ENCODE assay signal across 28 mouse cellular contexts in the genomic region with DNA sequence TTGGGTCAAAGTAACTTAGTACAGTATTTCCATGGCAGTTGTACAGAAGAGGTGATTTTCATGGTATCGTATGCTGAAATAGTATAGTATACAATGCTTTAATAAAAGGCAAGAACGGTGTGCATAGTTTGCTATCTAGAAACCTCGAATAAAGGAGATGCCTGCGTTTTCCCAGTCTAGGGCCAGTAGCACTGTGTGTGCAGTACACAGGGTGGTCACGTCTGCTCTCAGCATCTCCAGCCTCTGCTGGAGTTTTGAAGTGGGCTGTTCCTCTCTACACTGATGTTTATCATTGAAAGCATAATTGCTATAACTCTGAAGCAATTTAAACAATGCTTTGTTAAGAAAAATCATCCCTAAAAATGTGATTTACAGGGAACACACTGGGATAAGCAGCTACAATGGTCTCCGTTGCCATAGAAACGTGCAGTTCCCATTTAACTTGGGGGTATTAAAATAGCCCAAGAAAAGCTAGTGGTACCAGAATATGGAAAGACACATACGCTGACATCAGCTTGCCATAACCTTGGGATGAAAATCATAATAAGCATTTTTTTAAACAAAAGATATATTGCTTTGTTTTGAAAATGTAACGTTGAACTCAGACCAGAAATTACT.
A peak's percentile ranks its signal among the peaks of the same experiment; 100 is the strongest.
DNase-seq lines count a peak whose midpoint lies in the region; ATAC-seq and TF ChIP-seq lines count a peak whose summit lies in the region.
"Had no signal": no experiment of that assay in that cellular context is flagged by ENCODE, and none has a peak within 500 bp of the region (broad histone marks: within the 10 kb centered on the region; RNA-seq: fewer than 3 reads in every experiment).

No protein-coding gene starts in this region.

- 83% methylated on average over 9 of the region's 9 CpGs for WGBS in forebrain, embryonic 14.5 days
- WGBS in forebrain, embryonic 10.5 days, result 89% methylated on average over 9 of the region's 9 CpGs
- WGBS in intestine, embryonic 15.5 days, result 72% methylated on average over 9 of the region's 9 CpGs
- 73% methylated on average over 9 of the region's 9 CpGs for WGBS in intestine, postnatal 0 days

- TF ChIP-seq CTCF in intestine, postnatal 0 days (IDR thresholded peaks at IDR 0.05; ENCODE audit: low read depth), result no peak

- no peak overlapping the region for H3K4me3 ChIP-seq in forebrain, embryonic 14.5 days (ENCODE audit: low read depth, low read length)
- H3K4me3 ChIP-seq in forebrain, embryonic 10.5 days, result no peak overlapping the region
- no peak overlapping the region for H3K4me3 ChIP-seq in intestine, embryonic 15.5 days (replicated peaks)
- H3K4me3 ChIP-seq in intestine, postnatal 0 days (ENCODE audit: low read depth, low read length), result no peak overlapping the region
- H3K4me3 ChIP-seq: heart, embryonic 12.5 days; hindbrain, embryonic 10.5 days; limb, embryonic 15.5 days; megakaryocyte, embryonic 14.5 days; neural tube, embryonic 12.5 days had no signal

- no peak overlapping the region for H3K9ac ChIP-seq in forebrain, embryonic 14.5 days (ENCODE audit: low read length)
- no peak overlapping the region for H3K9ac ChIP-seq in intestine, embryonic 15.5 days
- H3K9ac ChIP-seq in intestine, postnatal 0 days (ENCODE audit: low read depth, low read length), result no peak overlapping the region
- H3K9ac ChIP-seq: heart, embryonic 12.5 days; limb, embryonic 15.5 days; liver, embryonic 14.5 days; lung, embryonic 14.5 days; neural tube, embryonic 12.5 days had no signal

- H3K4me2 ChIP-seq in forebrain, embryonic 14.5 days (ENCODE audit: low read length), result no peak overlapping the region
- H3K4me2 ChIP-seq in intestine, embryonic 15.5 days (replicated peaks), result no peak overlapping the region
- H3K4me2 ChIP-seq in intestine, postnatal 0 days (replicated peaks; ENCODE audit: low read depth), result no peak overlapping the region
- H3K4me2 ChIP-seq: heart, embryonic 12.5 days; limb, embryonic 15.5 days; lung, embryonic 14.5 days; neural tube, embryonic 12.5 days had no signal

- no peaks in the 10 kb centered on the region for H3K36me3 ChIP-seq in forebrain, embryonic 14.5 days (ENCODE audit: control insufficient read depth, insufficient read depth, low read length)
- no peaks in the 10 kb centered on the region for H3K36me3 ChIP-seq in forebrain, embryonic 10.5 days (replicated peaks)
- no peaks in the 10 kb centered on the region for H3K36me3 ChIP-seq in intestine, embryonic 15.5 days
- H3K36me3 ChIP-seq in intestine, postnatal 0 days (ENCODE audit: control insufficient read depth, insufficient read depth), result no peaks in the 10 kb centered on the region
- H3K36me3 ChIP-seq: heart, embryonic 12.5 days; hindbrain, embryonic 10.5 days; limb, embryonic 15.5 days; neural tube, embryonic 12.5 days had no signal

- H3K27me3 ChIP-seq in forebrain, embryonic 14.5 days (replicated peaks; ENCODE audit: control insufficient read depth, insufficient read depth, low read length), result no peaks in the 10 kb centered on the region
- no peaks in the 10 kb centered on the region for H3K27me3 ChIP-seq in forebrain, embryonic 10.5 days (ENCODE audit: poor library complexity, severe bottlenecking)
- H3K27me3 ChIP-seq in intestine, embryonic 15.5 days (replicated peaks), result no peaks in the 10 kb centered on the region
- H3K27me3 ChIP-seq in intestine, postnatal 0 days (replicated peaks; ENCODE audit: control insufficient read depth, insufficient read depth, low read length), result no peaks in the 10 kb centered on the region
- H3K27me3 ChIP-seq: heart, embryonic 12.5 days; limb, embryonic 15.5 days; megakaryocyte, embryonic 14.5 days; neural tube, embryonic 12.5 days had no signal

- peak; percentile 41 for DNase-seq in forebrain, embryonic 14.5 days (ENCODE audit: low spot score)
- no peak for DNase-seq in forebrain, embryonic 10.5 days (ENCODE audit: extremely low spot score, low spot score)
- DNase-seq in right cerebral cortex, postnatal 10 days (ENCODE audit: low spot score in 2 of 2), result peak; percentile 21 to 35
- no peak for DNase-seq in right cerebral cortex, postnatal 25 days
- DNase-seq in layer of hippocampus, postnatal 10 days (ENCODE audit: low spot score in 2 of 2), result no peak
- DNase-seq: adrenal gland, postnatal 10 days; cerebellum, adult 8-10 months; cerebellum, postnatal 36 days; gastrocnemius, postnatal 14 days; heart, adult 18-20 months; heart, postnatal 10 days; kidney, adult 11 months; kidney, postnatal 4 days; left cerebral cortex, postnatal 4 days; lung, embryonic 14.5 days; lung, postnatal 36 days; retina, postnatal 1 day; right cerebral cortex, postnatal 4 days; thymus, adult 2 months; thymus, postnatal 4 days had no signal

- ATAC-seq in forebrain, embryonic 14.5 days, result no peak; the same call in 1 of the 2 replicates
- ATAC-seq in intestine, embryonic 15.5 days, result 0 out of 2 replicates have a peak, but pooled peaks have one; percentile 51
- ATAC-seq in intestine, postnatal 0 days, result no peak

- H3K27ac ChIP-seq in forebrain, embryonic 14.5 days (ENCODE audit: low read depth, low read length), result no peak overlapping the region
- no peak overlapping the region for H3K27ac ChIP-seq in forebrain, embryonic 10.5 days
- H3K27ac ChIP-seq in intestine, embryonic 15.5 days, result no peak overlapping the region
- H3K27ac ChIP-seq in intestine, postnatal 0 days (ENCODE audit: low read depth, low read length), result no peak overlapping the region
- H3K27ac ChIP-seq: hindbrain, embryonic 10.5 days; limb, embryonic 15.5 days; liver, embryonic 14.5 days; neural tube, embryonic 12.5 days had no signal

- H3K9me3 ChIP-seq in forebrain, embryonic 14.5 days (replicated peaks; ENCODE audit: control insufficient read depth, low read length), result no peaks in the 10 kb centered on the region
- no peaks in the 10 kb centered on the region for H3K9me3 ChIP-seq in forebrain, embryonic 10.5 days
- H3K9me3 ChIP-seq in intestine, embryonic 15.5 days, result no peaks in the 10 kb centered on the region
- no peaks in the 10 kb centered on the region for H3K9me3 ChIP-seq in intestine, postnatal 0 days (ENCODE audit: control insufficient read depth)
- H3K9me3 ChIP-seq: heart, embryonic 12.5 days; hindbrain, embryonic 10.5 days; limb, embryonic 15.5 days; megakaryocyte, embryonic 14.5 days; neural tube, embryonic 12.5 days had no signal

- no peaks in the 10 kb centered on the region for H3K4me1 ChIP-seq in forebrain, embryonic 14.5 days (ENCODE audit: control insufficient read depth, insufficient read depth, low read length)
- H3K4me1 ChIP-seq in forebrain, embryonic 10.5 days, result no peaks in the 10 kb centered on the region
- peaks cover 3% of the 10 kb centered on the region; the same call in 1 of the 2 replicates for H3K4me1 ChIP-seq in intestine, embryonic 15.5 days (replicated peaks)
- H3K4me1 ChIP-seq in intestine, postnatal 0 days (replicated peaks; ENCODE audit: control insufficient read depth, insufficient read depth, low read length), result no peaks in the 10 kb centered on the region
- H3K4me1 ChIP-seq: heart, embryonic 12.5 days; hindbrain, embryonic 10.5 days; limb, embryonic 15.5 days; megakaryocyte, embryonic 14.5 days; neural tube, embryonic 12.5 days had no signal

Comparison
In these comparisons a context has a peak if more than half of its experiments do, and no peak if none do; other contexts are left out.
1. DNase-seq: peak in forebrain, embryonic 14.5 days (single experiment) and right cerebral cortex, postnatal 10 days (2 of 2); none in forebrain, embryonic 10.5 days (single experiment), right cerebral cortex, postnatal 25 days (single experiment) and layer of hippocampus, postnatal 10 days (0 of 2).